Mouse (Mus musculus) urinary bladder, postnatal 14 days (tissue): ENCODE results near the gene Celsr1.

Experiments used
- DNase-seq: peaks from one replicate; pipeline ENCODE4 v3.0.0; 2021; ENCODE audit warnings: low spot score

Gene Celsr1

GRCm38 (mm10) chr15:85956202-85956601 lies 77.4 kb downstream of the Celsr1 start:
- no peak for DNase-seq

- DNase-seq = no peak
Observed at GRCm38 (mm10) chr15:85953458-85953857, 80.1 kb downstream of the Celsr1 start.

GRCm38 (mm10) chr15:85949421-85950164 lies 84.0 kb downstream of the Celsr1 start:
- no peak for DNase-seq

GRCm38 (mm10) chr15:85947967-85948366 lies 85.6 kb downstream of the Celsr1 start:
- no peak for DNase-seq

- DNase-seq = no peak
Observed at GRCm38 (mm10) chr15:85947541-85947940, 86.0 kb downstream of the Celsr1 start.

GRCm38 (mm10) chr15:85935627-85936049 lies 97.9 kb downstream of the Celsr1 start:
- DNase-seq = peak; percentile 32

- no peak for DNase-seq
Observed at GRCm38 (mm10) chr15:85928161-85928560, 105.4 kb downstream of the Celsr1 start.

- no peak for DNase-seq
Observed at GRCm38 (mm10) chr15:85921855-85922254, 111.7 kb downstream of the Celsr1 start.

- no peak for DNase-seq
Observed at GRCm38 (mm10) chr15:85919892-85920248, 113.7 kb downstream of the Celsr1 start.

- no peak for DNase-seq
Observed at GRCm38 (mm10) chr15:85919191-85919891, 114.2 kb downstream of the Celsr1 start.

GRCm38 (mm10) chr15:85913605-85914004 lies 120.0 kb downstream of the Celsr1 start:
- DNase-seq = peak; percentile 63

- peak; percentile 75 for DNase-seq
Observed at GRCm38 (mm10) chr15:85909931-85910330, 123.6 kb downstream of the Celsr1 start.

GRCm38 (mm10) chr15:85909492-85909829 lies 124.1 kb downstream of the Celsr1 start:
- DNase-seq = no peak

- no peak for DNase-seq
Observed at GRCm38 (mm10) chr15:85908660-85909491, 124.7 kb downstream of the Celsr1 start.

- DNase-seq = no peak
Observed at GRCm38 (mm10) chr15:85903826-85904225, 129.8 kb downstream of the Celsr1 start.

GRCm38 (mm10) chr15:85902505-85902904 lies 131.1 kb downstream of the Celsr1 start:
- DNase-seq = no peak

GRCm38 (mm10) chr15:85900801-85901200 lies 132.8 kb downstream of the Celsr1 start:
- no peak for DNase-seq

GRCm38 (mm10) chr15:85900318-85900717 lies 133.3 kb downstream of the Celsr1 start:
- no peak for DNase-seq

- no peak for DNase-seq
Observed at GRCm38 (mm10) chr15:85899396-85899795, 134.2 kb downstream of the Celsr1 start.

GRCm38 (mm10) chr15:85897113-85897512 lies 136.5 kb downstream of the Celsr1 start:
- no peak for DNase-seq

- DNase-seq = peak; percentile 85
Observed at GRCm38 (mm10) chr15:85896284-85896683, 137.3 kb downstream of the Celsr1 start.

- no peak for DNase-seq
Observed at GRCm38 (mm10) chr15:85893871-85894270, 139.7 kb downstream of the Celsr1 start.
